Mouse (Mus musculus) midbrain, embryonic 16.5 days (tissue): ENCODE measurements at regions not wholly inside any gene's neighbourhood (a gene's known extent, or its start where the extent isn't known, plus 50 kb on each side); places are given as distances from the start of the nearest gene placed in this dataset.

Experiments
- ATAC-seq: fragments of 200-750 bp; cut with Nextera tagmentation; 2 replicates; pipeline ENCODE4 v1.8.0; 2017; ENCODE audit warnings: moderate TSS enrichment
- H3K27ac ChIP-seq: fragments of 300-500 bp; sonication (generic); 2 replicates; pipeline ENCODE4 v1.5.1; 2014; ENCODE audit warnings: mild to moderate bottlenecking, low read length, mixed read lengths
- H3K27me3 ChIP-seq: fragments of 300-500 bp; sonication (generic); 2 replicates; pipeline ENCODE4 v1.6.1; 2014; ENCODE audit warnings: low read depth, low read length, mixed read lengths; ENCODE audit not compliant: control insufficient read depth, insufficient read depth
- H3K36me3 ChIP-seq: fragments of 300-500 bp; sonication (generic); 2 replicates; pipeline ENCODE4 v1.6.1; 2014; ENCODE audit warnings: mild to moderate bottlenecking, low read length, moderate library complexity, mixed read lengths; ENCODE audit not compliant: control insufficient read depth, insufficient read depth
- H3K4me1 ChIP-seq: fragments of 300-500 bp; sonication (generic); 2 replicates; pipeline ENCODE4 v1.6.1; 2014; ENCODE audit warnings: mild to moderate bottlenecking, low read length, mixed read lengths; ENCODE audit not compliant: control insufficient read depth, insufficient read depth
- H3K4me2 ChIP-seq: fragments of 300-500 bp; sonication (generic); 2 replicates; pipeline ENCODE4 v1.6.1; 2014; ENCODE audit warnings: mild to moderate bottlenecking, low read length, mixed read lengths
- H3K4me3 ChIP-seq: fragments of 300-500 bp; sonication (generic); 2 replicates; pipeline ENCODE4 v1.5.1; 2014; ENCODE audit warnings: low read depth, mild to moderate bottlenecking, low read length, moderate library complexity, mixed read lengths
- H3K9ac ChIP-seq: fragments of 300-500 bp; sonication (generic); 2 replicates; pipeline ENCODE4 v1.6.1; 2014; ENCODE audit warnings: low read depth, low read length, mixed read lengths
- H3K9me3 ChIP-seq: fragments of 300-500 bp; sonication (generic); replicated peaks from 2 replicates; pipeline ENCODE4 v1.6.1; 2014; ENCODE audit warnings: mild to moderate bottlenecking, low read length, mixed read lengths; ENCODE audit not compliant: control insufficient read depth, poor library complexity, severe bottlenecking
- WGBS: fragments of 180-500 bp; shearing (Covaris S2); extraction: QIAGEN DNeasy Blood & Tissue Kit; methylation state at CpG from one replicate; pipeline ENCODE4 v1.1.7; 2014; 5-methylcytosine and 5-hydroxymethylcytosine counted together

DNA sequence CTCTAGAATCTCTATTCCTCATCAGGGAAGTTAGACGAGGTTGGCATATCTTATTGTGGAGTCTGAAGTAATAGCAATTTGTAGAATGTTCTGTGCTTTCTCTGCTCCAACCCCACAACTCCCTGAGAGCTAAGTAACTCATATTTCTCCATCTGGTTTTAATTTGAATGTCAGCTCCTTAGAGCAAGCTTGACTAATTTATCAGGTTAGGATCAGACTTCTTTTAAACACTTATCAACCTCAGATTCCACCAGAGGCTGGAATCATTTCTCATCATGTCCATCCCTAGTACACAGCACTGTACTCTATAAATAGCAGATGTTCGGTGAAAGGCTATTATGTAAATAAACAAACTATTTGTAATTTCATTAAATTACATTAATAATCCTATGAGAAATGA is 485.4 kb upstream of the Kif18a start:
- no peak overlapping the region for H3K4me3 ChIP-seq
- H3K27ac ChIP-seq, result no peak overlapping the region
- no peak overlapping the region for H3K9ac ChIP-seq
- no peak overlapping the region for H3K4me2 ChIP-seq
- 83% methylated on average over 2 of the region's 2 CpGs for WGBS
- H3K4me1 ChIP-seq, result no peaks in the 10 kb centered on the region
- no peaks in the 10 kb centered on the region for H3K36me3 ChIP-seq
- no peak for ATAC-seq
- H3K9me3 ChIP-seq, result no peaks in the 10 kb centered on the region
- no peaks in the 10 kb centered on the region for H3K27me3 ChIP-seq

DNA sequence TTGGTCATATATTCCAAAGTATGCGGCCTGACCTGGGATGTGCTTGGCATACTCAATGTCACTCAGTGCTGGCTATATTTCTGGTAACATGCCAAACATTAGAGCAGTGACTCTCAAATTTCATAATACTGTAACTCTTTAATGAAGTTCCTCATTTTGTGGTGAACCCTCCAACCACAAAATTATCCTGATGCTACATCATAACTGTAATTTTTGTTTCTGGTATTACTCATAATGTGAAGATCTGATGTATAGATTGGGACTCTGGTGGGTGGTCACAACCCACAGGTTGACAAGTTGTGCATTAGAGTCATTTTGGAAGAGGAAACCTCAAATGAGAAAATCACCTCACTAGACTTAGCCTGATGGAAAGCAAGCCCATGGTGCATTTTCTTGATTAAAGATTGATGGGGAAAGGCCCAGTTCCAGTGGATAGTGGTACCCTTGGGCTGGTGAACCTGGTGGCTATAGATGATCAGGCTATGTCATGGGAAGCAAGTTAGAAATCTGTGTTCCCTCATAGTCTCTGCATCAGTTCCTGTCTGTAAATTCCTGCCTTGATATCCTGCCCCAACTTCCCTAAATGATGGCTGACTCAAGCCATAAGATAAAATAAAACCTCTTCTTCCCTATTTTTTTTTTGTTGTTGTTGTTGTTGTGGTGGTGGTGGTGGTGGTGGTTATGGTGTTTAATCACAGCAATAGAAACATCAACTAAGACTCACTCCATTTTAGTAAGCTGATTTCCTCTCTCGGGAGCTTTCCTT is 483.5 kb upstream of the Kif18a start:
- Histone ChIP-seq H3K36me3 (no peaks in the 10 kb centered on the region), H3K9me3 (no peaks in the 10 kb centered on the region), H3K4me2 (no peak overlapping the region), H3K4me3 (no peak overlapping the region), H3K27me3 (no peaks in the 10 kb centered on the region), H3K27ac (no peak overlapping the region), H3K4me1 (no peaks in the 10 kb centered on the region), H3K9ac (no peak overlapping the region)
- ATAC-seq, result no peak
- 90% methylated on average over 2 of the region's 2 CpGs for WGBS

DNA sequence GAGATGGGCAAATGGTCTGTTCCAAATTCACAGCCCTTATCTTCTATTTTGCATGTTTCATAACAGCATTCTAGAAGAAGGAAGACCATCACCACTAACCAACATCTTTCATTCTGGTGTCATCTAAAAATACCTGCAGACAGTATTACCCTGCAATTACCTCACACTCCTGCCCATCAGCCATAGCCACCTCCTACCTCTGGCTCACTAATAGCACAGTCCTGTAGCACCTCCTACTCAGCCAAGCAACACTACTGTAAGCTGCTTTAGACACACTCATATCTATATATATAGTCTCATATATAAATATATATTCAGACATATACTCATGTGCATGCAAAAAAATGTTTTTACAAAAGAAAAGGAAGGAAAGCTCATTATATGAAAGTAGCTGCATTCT is 468.2 kb upstream of the Kif18a start:
- Histone ChIP-seq H3K4me2 (no peak overlapping the region), H3K4me3 (no peak overlapping the region)

DNA sequence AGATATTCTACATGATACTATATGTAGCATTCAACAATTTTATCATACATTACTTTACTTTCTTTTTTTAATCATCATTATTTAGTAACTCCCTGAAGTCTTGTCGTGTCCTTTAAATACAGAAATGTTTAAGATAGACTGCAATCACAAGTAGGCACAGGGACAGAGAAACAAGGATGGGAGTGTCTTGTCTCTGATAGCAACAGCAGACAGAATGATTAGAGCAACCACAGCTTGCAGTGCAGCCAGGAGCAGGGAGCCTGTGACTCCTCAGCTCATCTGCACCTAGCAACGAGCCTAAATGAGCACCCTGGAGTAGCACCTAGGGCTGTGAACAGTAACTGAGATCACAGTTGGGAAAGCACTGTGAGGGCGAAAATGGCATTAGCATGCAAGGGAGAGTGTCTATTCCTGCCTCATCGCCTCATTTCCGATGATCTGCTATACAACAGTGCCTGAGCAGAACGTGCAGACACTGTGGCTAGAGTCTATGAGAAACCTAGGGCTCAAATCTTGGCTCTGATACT is 467.4 kb upstream of the Kif18a start:
- no peak overlapping the region for H3K4me3 ChIP-seq
- no peak for ATAC-seq

More for the DNA sequence above, 468.2 kb upstream of the Kif18a start:
- H3K36me3 ChIP-seq, result no peaks in the 10 kb centered on the region
- no peaks in the 10 kb centered on the region for H3K4me1 ChIP-seq
- H3K27ac ChIP-seq, result no peak overlapping the region
- no peaks in the 10 kb centered on the region for H3K9me3 ChIP-seq
- H3K27me3 ChIP-seq, result no peaks in the 10 kb centered on the region
- no peak overlapping the region for H3K9ac ChIP-seq
- ATAC-seq, result no peak

DNA sequence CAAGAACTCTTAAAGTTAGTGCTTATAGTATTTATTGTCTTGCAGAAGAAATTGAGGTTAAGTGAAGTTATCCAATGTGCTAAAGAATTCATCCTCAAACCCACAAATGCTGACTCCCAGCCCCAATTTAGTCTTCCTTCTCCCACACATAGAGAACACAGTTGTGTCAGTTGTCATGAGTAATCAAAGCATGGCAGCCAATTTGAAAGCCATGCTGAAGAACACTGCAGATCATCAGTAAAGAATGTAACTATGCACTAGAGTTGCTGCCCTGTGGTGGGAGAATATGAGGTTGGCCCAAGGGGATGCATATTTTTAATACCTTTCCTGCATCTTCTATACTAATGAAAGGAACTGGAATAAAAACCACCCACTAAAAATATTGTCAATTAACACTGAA is 464.0 kb upstream of the Kif18a start:
- H3K4me1 ChIP-seq, result no peaks in the 10 kb centered on the region
- H3K27me3 ChIP-seq, result no peaks in the 10 kb centered on the region
- no peak overlapping the region for H3K4me3 ChIP-seq
- no peak for ATAC-seq
- H3K9ac ChIP-seq, result no peak overlapping the region
- no peak overlapping the region for H3K4me2 ChIP-seq
- H3K36me3 ChIP-seq, result no peaks in the 10 kb centered on the region
- no peaks in the 10 kb centered on the region for H3K9me3 ChIP-seq
- no peak overlapping the region for H3K27ac ChIP-seq

More for the DNA sequence above, 467.4 kb upstream of the Kif18a start:
- Histone ChIP-seq H3K9me3 (no peaks in the 10 kb centered on the region), H3K27me3 (no peaks in the 10 kb centered on the region), H3K4me1 (no peaks in the 10 kb centered on the region), H3K4me2 (no peak overlapping the region), H3K27ac (no peak overlapping the region), H3K36me3 (no peaks in the 10 kb centered on the region), H3K9ac (no peak overlapping the region)
- 59% methylated on average over 6 of the region's 6 CpGs for WGBS

DNA sequence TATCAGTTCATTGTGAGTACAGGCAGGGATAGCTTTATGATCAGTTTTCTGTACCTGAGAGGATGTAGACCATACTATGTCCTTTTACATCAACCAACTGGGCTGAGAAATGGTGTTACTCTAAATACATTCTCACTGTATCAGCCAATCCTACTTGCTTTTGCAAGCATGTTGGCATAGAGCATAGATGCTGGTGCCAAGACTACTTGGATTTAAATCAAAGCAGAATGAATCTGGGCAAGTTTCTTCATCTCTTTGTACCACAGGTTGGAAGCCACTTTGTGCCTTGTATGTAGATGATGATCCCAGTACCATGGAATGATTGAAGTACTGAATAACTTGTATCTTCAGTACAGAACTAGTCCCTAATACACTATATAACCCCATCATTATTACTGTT is 456.5 kb upstream of the Kif18a start:
- Histone ChIP-seq H3K4me1 (peaks cover 10% of the 10 kb centered on the region), H3K4me2 (no peak overlapping the region), H3K27me3 (no peaks in the 10 kb centered on the region), H3K4me3 (no peak overlapping the region), H3K9ac (no peak overlapping the region), H3K9me3 (no peaks in the 10 kb centered on the region), H3K27ac (no peak overlapping the region), H3K36me3 (no peaks in the 10 kb centered on the region)
- ATAC-seq, result no peak

DNA sequence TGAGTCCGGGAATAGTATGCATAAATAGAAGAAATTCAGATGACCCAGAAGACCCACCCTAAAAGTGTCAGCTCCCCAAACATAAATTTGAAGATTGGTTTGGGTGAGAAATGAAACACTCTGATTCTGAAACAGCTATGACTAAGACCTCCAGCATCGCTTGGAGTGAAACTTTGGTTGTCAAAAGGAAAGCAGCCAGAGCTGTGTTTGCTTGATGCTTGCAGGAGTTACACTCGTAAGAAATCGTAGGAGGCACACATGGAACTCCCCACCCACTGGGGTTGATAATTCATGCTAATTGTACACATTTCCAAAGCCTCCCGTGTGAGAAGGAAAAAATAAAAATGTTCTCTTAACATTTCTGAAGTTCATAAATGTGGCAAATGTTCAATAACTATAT is 454.6 kb upstream of the Kif18a start:
- Histone ChIP-seq H3K9ac (no peak overlapping the region), H3K27me3 (no peaks in the 10 kb centered on the region), H3K4me2 (no peak overlapping the region), H3K36me3 (no peaks in the 10 kb centered on the region), H3K27ac (no peak overlapping the region), H3K9me3 (no peaks in the 10 kb centered on the region), H3K4me1 (peaks cover 10% of the 10 kb centered on the region), H3K4me3 (no peak overlapping the region)
- WGBS, result 76% methylated on average over 5 of the region's 5 CpGs
- ATAC-seq, result no peak

DNA sequence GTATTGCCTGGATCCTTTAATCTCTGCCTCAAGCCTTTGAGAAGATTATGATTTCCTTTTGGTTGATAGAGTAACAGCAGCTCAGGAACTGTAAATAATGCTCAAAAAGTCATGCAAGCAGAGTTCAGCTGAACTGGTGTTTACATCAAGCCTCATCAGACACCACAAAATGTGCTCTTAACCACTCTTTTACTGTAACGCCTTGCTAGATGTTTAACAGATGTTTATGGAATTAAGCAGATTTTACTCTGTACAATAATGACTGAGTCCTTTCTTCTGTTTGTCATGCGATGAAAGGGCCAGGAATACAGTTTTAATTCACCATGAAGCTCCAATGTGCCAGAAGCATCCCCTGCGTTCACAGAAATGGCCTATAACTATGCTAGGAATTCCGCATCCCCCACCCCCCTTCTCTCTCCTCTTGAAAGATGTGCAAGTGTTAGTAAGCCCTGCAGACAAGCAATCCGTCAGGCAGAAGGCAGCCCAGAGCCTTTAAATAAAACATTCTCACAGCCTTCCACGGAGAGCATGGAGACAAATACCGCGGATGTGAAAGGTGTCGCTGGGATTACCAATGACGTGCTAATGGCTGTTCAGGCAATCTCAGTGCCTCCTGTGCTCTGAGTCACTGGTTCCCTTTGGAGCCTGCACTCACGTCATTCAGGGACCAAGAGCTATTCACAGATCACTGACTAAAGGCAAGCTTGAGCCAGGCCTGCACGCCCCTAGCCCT is 453.3 kb upstream of the Kif18a start:
- 3% methylated on average over 12 of the region's 12 CpGs for WGBS
- peak overlapping the region; percentile 20 for H3K4me3 ChIP-seq
- H3K36me3 ChIP-seq, result no peaks in the 10 kb centered on the region
- H3K9me3 ChIP-seq, result no peaks in the 10 kb centered on the region
- H3K27me3 ChIP-seq, result no peaks in the 10 kb centered on the region
- H3K4me1 ChIP-seq, result peaks cover 10% of the 10 kb centered on the region
- H3K4me2 ChIP-seq, result peak overlapping the region; percentile 49
- peak; percentile 91 for ATAC-seq
- peak overlapping the region; percentile 67 for H3K27ac ChIP-seq
- H3K9ac ChIP-seq, result peak overlapping the region; percentile 15; the same call in 1 of the 2 replicates
